Mouse (Mus musculus) kidney, adult 2 months (tissue): ENCODE results near the gene Scrn2. TPM values are rescaled to one million over a fixed set of nuclear protein-coding genes. Genes with fewer than 3 reads are reported as not detected.

ENCODE experiments used
- DNase-seq: peaks from one replicate; pipeline ENCODE4 v3.0.0; 2021
- H3K27ac ChIP-seq: fragments of 200-500 bp; 2 replicates; pipeline ENCODE4 v1.5.1; 2012; ENCODE audit warnings: low read depth, low read length, control low read depth, inconsistent platforms; ENCODE audit not compliant: insufficient read depth
- H3K27me3 ChIP-seq: fragments of 200-500 bp; replicated peaks from 2 replicates; pipeline ENCODE4 v1.6.1; 2012; ENCODE audit warnings: mild to moderate bottlenecking, moderate library complexity, low read length, inconsistent platforms; ENCODE audit not compliant: control insufficient read depth, insufficient read depth
- H3K36me3 ChIP-seq: fragments of 200-500 bp; 2 replicates; pipeline ENCODE4 v1.6.1; 2012; ENCODE audit warnings: mild to moderate bottlenecking, moderate library complexity, low read length, inconsistent platforms; ENCODE audit not compliant: control insufficient read depth, insufficient read depth
- H3K4me1 ChIP-seq: fragments of 200-500 bp; 2 replicates; pipeline ENCODE4 v1.6.1; 2011; ENCODE audit warnings: low read length; ENCODE audit not compliant: control insufficient read depth, insufficient read depth
- H3K4me3 ChIP-seq: fragments of 200-500 bp; 2 replicates; pipeline ENCODE4 v1.5.1; 2011; ENCODE audit warnings: mild to moderate bottlenecking, low read depth, low read length, control low read depth; ENCODE audit not compliant: insufficient read depth
- CTCF ChIP-seq: fragments of 200-500 bp; conservative IDR thresholded peaks from 2 replicates; pipeline ENCODE4 v1.5.1; 2011; ENCODE audit warnings: low read depth, mild to moderate bottlenecking, control low read depth, low read length, moderate library complexity, mixed read lengths; ENCODE audit not compliant: insufficient read depth, insufficient read length
- POLR2A ChIP-seq: fragments of 200-500 bp; IDR thresholded peaks from one replicate; pipeline ENCODE4 v1.6.1; 2011; ENCODE audit warnings: low read depth, low read length, control low read depth
- WGBS: fragments of 180-500 bp; shearing (Covaris S2); methylation state at CpG from one replicate; pipeline ENCODE4 v1.1.7; 2018; 5-methylcytosine and 5-hydroxymethylcytosine counted together
- polyA plus RNA-seq: library from polyadenylated mRNA; depleted of rRNA; stranded (reverse); fragments of >200 nt; gene quantifications from 2 replicates; pipeline ENCODE4 v1.2.3, GENCODE M21; 2012

Scrn2 gene
- polyA plus RNA-seq, 1 experiment = 104 TPM

DNA sequence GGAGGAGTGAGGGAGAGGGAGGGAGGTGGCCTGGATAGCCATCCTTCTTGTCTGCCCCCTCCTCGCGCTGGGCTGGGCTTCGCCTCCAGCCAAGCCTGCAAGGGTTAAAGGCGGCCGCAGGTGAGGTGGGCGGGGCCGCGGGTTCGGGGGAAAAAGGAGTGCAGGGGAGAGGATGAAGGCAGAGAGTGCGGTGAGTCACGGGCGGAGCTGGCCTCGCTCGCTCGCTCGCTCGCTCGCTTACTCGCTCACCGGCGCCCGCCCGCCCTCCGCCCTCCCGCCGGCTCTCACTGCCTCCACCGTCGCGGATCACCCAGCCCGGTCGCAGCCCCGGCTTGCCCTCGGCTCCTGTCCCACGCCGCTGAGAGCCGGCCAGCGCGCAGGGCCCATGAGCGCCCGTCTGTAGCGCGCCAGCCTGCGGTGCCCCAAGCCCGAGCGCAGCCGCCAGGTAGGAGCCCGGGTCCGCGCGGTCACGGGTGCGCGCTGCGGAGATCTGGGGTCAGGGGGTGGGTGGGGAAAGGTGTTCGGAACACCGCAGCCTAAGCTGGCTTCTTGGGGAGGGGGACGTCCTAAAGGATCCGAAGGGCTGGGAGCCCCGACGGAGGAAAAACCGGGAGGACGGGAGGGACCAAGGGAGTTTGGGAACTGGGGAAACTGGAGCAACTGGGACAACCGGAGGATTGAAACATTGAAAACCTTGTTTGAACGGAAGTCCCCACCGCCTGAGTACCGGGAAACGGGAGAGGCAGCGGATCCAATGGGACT, 11.0 kb upstream of the Scrn2 start:
- Histone ChIP-seq H3K27me3 (peaks cover 5% of the 10 kb centered on the region), H3K4me3 (peak overlapping the region; percentile 18), H3K4me1 (no peaks in the 10 kb centered on the region), H3K27ac (no peak overlapping the region), H3K36me3 (no peaks in the 10 kb centered on the region)
- 4% methylated on average over 68 of the region's 68 CpGs for WGBS
- DNase-seq = no peak
- TF ChIP-seq POLR2A (no peak), CTCF (no peak)

- no peak overlapping the region for H3K4me3 ChIP-seq
- H3K27ac ChIP-seq = no peak overlapping the region
- TF ChIP-seq POLR2A = no peak
- TF ChIP-seq CTCF = no peak
- H3K27me3 ChIP-seq = peaks cover 5% of the 10 kb centered on the region
- 41% methylated on average over 13 of the region's 13 CpGs for WGBS
- no peaks in the 10 kb centered on the region for H3K36me3 ChIP-seq
- H3K4me1 ChIP-seq = no peaks in the 10 kb centered on the region
- DNase-seq = no peak
These were observed 10.4 kb upstream of the Scrn2 start for GRCm38 (mm10) chr11:97019345-97019708.

DNA sequence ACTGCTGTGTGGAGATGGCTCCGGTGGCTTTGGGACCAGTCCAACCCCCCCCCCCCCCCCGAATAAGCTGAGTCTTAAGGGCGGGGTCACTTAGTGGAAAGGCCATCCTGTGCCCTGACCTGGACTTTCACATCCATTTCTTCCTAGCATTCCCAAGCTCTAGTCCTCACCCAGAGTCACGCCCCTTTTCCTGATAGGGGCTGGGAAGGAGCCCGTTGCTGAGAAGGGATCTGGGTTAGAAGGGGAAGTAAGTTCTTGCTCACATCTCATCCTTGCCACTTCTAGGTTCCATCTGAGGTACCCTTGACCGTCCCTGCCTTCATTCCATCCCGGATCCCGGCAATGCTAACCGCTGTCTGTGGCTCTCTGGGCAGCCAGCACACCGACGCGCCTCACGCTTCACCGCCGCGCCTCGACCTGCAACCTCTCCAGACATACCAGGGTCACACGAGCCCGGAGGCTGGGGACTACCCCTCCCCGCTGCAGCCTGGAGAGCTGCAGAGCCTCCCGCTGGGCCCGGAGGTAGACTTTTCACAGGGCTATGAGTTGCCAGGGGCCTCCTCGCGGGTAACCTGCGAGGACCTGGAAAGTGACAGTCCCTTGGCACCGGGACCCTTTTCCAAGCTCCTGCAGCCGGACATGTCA, 8.5 kb upstream of the Scrn2 start:
- 2% methylated on average over 27 of the region's 27 CpGs for WGBS
- H3K36me3 ChIP-seq = no peaks in the 10 kb centered on the region
- TF ChIP-seq CTCF (no peak), POLR2A (no peak)
- H3K4me1 ChIP-seq = no peaks in the 10 kb centered on the region
- DNase-seq = peak; percentile 17
- no peak overlapping the region for H3K27ac ChIP-seq
- peak overlapping the region; percentile 50 for H3K4me3 ChIP-seq
- peaks cover 5% of the 10 kb centered on the region for H3K27me3 ChIP-seq

GRCm38 (mm10) chr11:97021873-97022484, 7.8 kb upstream of the Scrn2 start:
- Histone ChIP-seq H3K27ac (no peak overlapping the region), H3K36me3 (no peaks in the 10 kb centered on the region), H3K27me3 (peaks cover 5% of the 10 kb centered on the region), H3K4me1 (no peaks in the 10 kb centered on the region), H3K4me3 (peak overlapping the region; percentile 50)
- DNase-seq = peak; percentile 75
- TF ChIP-seq CTCF (peak; percentile 71), POLR2A (no peak)
- WGBS = under 1% methylated on average over 50 of the region's 50 CpGs

- no peak for DNase-seq
- H3K27ac ChIP-seq = no peak overlapping the region
- H3K4me3 ChIP-seq = no peak overlapping the region
- H3K4me1 ChIP-seq = no peaks in the 10 kb centered on the region
- no peaks in the 10 kb centered on the region for H3K36me3 ChIP-seq
- 69% methylated on average over 10 of the region's 10 CpGs for WGBS
- TF ChIP-seq POLR2A = no peak
- TF ChIP-seq CTCF = no peak
- no peaks in the 10 kb centered on the region for H3K27me3 ChIP-seq
These were observed 4.8 kb upstream of the Scrn2 start for GRCm38 (mm10) chr11:97024977-97025376.

GRCm38 (mm10) chr11:97025721-97026344, 3.9 kb upstream of the Scrn2 start:
- Histone ChIP-seq H3K27ac (peak overlapping the region; percentile 46), H3K4me3 (peak overlapping the region; percentile 25), H3K4me1 (peaks cover 3% of the 10 kb centered on the region; the same call in 1 of the 2 replicates), H3K36me3 (no peaks in the 10 kb centered on the region), H3K27me3 (no peaks in the 10 kb centered on the region)
- peak; percentile 89 for DNase-seq
- WGBS = 8% methylated on average over 17 of the region's 17 CpGs
- no peak for TF ChIP-seq POLR2A
- TF ChIP-seq CTCF = peak; percentile 90
